Mouse (Mus musculus) kidney, postnatal 25 days (tissue): ENCODE measurements around the gene Dhdds.
A peak's percentile ranks its signal among the peaks of the same experiment; 100 is the strongest.

Experiments
- DNase-seq, 2 experiments: peaks; one replicate each; pipeline ENCODE4 v3.0.0; 2021; ENCODE audit warnings: mixed read lengths in 2 of 2

The Dhdds gene

DNA sequence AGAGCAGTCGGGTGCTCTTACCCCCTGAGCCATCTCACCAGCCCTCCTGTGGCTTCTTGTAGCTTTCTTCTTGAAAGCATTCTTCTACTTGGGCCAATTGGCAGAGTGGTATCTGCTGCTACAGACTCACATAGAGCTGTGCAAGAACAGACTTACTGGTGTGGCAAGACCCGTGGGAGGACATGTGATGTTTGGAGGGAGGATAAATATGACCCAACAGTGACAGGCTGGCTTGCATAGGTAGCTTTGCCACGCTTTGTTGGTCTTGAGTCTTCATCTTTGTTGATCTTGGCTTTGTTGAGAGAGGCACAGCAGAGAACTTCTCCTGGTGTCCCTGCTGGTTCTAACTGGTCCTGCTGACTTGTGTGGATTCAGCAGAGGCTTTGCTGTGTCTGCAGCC is 56.9 kb downstream of the Dhdds start:
- peak in 1 of 2 experiments; percentile 38 for DNase-seq

DNA sequence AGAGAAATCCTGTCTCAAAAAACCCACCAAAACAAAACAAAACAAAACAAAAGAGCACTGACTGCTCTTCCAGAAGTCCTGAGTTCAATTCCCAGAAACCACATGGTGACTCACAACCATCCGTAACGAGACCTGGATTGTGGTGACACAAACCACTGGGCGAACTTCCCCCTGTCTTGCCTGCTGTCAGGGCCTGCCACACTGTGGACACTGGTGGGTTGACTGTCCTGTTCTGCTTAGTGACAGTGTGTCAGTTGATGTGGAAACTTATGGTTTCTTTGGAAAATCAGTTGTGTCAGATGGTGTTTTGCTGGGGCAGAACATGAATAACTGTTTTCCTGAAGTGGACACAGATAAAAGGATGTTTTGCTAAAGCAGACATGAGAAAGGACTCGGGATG is 58.0 kb downstream of the Dhdds start:
- no peak for DNase-seq

GRCm38 (mm10) chr4:133941576-133941975 is 59.1 kb downstream of the Dhdds start:
- DNase-seq = no peak

GRCm38 (mm10) chr4:133940386-133941260 is 60.1 kb downstream of the Dhdds start:
- DNase-seq = no peak

DNA sequence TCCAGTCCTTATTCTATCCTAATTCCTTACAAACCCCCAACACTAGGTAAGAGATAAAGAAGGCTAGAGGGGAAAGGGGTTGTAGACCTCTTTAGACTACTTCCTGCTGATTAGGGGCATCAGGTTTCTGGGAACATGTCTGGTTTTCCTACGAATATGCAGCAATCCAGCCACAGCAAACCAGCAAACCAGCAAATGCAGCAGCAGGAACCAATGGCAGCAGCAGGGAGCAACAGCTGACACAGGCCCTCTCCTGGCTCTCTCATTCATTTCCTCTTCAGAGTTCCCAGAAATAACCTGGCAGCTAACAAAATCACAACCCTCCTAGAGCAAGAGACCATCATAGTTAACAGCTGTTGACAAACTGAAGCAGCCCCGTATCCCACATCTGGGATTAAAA is 62.6 kb downstream of the Dhdds start:
- DNase-seq = no peak

- DNase-seq = peak; percentile 48 to 51
These were observed 68.9 kb downstream of the Dhdds start for GRCm38 (mm10) chr4:133931785-133932184.

GRCm38 (mm10) chr4:133931349-133931748 is 69.4 kb downstream of the Dhdds start:
- DNase-seq = peak in 1 of 2 experiments; percentile 16

DNA sequence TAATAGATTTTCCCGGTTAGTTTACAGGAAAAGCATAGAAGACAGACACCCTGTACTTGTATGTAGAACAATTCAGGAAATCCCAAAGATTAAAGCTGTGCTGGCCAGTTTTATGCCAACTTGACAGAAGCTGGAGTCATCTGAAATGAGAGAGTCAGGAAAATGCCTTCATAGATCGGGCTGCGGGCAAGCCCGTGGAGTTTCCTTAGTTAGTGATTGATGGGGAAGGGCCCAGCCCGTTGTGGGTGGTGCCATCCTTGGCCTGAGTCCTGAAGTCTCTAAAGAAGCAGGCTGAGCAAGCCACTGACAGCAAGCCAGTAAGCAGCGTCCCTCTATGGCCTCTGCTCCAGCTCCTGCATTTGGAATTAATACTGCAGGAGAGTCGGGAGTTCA is 71.4 kb downstream of the Dhdds start:
- peak; percentile 49 to 69 for DNase-seq

- no peak for DNase-seq
These were observed 72.0 kb downstream of the Dhdds start for GRCm38 (mm10) chr4:133928576-133929277.

DNA sequence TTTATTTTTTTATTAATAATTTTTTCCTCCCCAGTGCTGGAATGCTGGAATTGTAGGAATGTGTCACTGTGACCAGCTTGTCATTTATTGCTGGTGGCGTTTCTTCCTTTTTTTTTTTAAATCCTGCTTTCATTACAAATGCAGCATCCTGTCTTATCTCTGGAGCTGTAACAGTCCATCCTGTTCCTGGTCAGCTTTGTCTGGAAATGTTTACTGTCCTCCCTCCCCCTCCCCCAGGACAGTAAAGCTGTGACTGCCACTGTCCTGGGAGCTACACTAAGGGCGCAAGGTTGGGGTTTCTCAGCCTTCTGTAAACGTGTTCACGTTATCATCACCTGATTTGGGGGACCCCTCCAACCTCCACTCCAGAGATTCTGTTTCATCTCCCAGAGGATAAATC is 75.5 kb downstream of the Dhdds start:
- DNase-seq = no peak

DNA sequence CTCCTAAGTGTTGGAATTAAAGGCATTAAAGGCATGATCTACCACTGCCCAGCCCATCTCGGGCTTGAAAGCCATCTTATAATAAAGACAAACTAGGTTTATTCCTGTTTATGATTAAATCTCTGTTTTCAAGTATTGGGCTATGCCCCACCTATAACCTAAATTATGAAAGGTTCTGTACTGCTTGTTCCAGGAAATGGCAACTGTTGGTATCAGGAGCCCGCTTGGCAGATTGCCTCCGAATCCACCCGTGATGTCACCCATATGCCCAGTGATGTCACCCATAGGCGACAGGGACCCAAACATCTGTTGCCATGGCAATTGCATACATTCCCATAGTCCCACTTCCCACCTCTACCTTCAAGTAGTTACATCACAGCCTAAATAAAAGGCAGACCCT is 77.0 kb downstream of the Dhdds start:
- no peak for DNase-seq
